Mouse (Mus musculus): Measurements from ENCODE around the gene Mob3a. TPM values are rescaled to one million over a fixed set of nuclear protein-coding genes. Genes with fewer than 3 reads are reported as not detected.
A peak's percentile ranks its signal among the peaks of the same experiment; 100 is the strongest.

Gene Mob3a
- total RNA-seq (2022) = 10 to 100 TPM; 12.0 to 17.6 (median 14.8) TPM

DNA sequence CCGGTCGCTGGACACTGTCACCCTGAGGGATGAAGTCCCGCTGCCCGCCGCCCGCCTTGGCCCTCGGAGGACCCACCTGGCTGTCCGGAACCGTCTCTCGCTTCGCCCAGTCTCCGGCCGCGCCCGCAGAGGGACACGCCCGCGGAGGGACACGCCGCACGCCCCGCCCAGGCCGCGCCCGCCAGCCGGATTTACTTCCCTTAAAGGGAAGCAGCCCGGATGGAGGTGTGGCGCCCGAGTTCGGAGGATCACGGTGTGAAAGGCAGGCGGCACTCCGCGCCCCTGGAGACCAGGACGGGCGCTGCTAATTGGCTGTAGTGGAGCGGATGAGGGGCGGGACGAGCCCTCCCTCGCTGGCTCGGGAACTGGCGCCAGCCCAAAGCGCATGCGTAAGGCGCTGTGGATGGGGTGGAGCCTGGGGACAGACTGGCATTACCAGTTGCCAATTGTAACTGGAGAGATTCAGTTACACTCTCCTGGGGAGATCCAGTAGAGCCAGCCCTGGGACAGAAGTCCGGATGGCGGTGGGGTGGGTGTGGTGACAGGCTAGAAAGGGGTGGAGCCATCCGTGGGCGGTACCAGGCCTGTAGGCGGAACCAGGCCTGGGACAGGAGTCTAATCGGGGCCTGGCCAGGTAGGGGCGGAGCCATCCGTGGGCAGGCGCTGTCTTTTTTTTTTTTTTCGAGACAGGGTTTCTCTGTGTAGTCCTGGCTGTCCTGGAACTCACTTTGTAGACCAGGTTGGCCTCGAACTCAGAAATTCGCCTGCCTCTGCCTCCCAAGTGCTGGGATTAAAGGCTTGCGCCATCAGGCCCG, at the start of gene Mob3a, which contains the start of gene Izumo4:
Gene Mob3a, minus strand, starts transcription at position 257 of the 815 bp plus-strand sequence.
Gene Izumo4, plus strand, starts transcription at position 464 of the 815 bp plus-strand sequence.
- peak; percentile 92 to 99 for DNase-seq (ENCODE audit: low spot score in 2 of 2)

DNA sequence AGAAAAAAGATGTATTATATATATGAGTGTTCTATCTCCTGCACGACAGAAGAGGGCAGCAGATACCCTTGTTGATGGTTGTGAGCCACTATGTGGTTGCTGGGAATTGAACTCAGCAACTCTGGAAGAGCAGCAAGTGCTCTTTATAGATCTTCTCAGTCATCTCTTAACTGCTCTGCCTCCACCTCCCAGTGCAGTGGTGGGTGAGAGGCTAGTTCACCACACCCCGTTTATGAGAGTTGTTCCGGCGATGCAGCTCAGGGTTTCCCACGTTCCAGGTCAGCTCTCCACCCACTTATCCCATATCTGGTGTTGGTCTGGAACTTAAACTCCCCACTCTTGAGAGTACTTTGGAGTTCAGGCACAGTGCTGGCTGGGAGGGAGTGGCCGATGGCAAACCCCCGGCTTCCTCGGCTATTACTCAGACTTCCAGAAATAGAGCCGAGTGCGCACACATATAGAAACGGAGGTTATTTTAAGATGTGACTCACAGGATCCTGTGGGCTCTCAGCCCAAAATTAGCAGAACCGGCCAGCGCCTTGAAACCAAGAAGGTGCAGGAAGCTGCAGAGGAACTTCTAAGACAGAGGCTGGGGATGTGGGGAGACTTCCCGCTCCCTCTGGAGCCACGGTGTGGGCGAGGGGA, 49.5 kb upstream of the Mob3a start:
- DNase-seq (ENCODE audit: low spot score in 2 of 2) = peak in 1 of 2 experiments; percentile 83

DNA sequence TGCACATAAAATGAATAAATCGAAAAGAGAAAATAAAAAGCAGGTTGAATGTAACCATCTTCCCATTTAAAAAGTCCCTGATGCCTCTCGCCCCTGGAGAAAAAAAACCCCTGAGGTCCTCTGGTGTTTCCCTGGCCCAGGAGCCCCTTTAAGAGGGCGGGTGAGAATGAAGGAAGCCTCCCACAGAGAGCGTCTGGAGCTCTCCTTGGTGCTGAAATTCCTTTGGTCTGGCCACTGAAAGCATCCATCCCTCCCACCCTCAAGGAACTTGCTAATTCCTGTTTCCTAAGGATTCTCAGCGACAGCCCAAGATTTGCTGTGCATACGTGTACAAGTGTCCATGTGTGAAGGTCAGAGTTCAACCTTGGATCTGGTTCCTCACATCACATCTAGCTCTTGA, 46.8 kb upstream of the Mob3a start:
- DNase-seq (ENCODE audit: low spot score in 2 of 2) = no peak

DNA sequence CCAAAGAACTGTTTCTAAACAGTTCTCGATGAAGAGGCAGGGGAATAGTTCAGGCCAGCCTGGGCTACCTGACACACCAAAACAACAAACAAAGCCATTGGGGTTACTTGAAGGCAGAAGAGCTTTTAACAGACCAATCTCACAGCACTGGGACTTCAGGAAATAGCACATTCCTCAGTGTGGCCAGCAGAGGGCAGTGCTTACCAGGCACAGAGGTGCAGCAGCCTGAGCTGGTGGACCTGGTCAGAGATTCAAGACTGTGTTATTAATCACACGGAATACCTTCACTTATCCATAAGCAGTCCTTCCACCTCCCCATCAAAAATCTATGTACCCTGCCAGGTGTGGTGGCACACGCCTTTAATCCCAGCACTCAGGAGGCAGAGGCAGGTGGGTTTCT, 45.6 kb upstream of the Mob3a start:
- peak; percentile 46 for DNase-seq (ENCODE audit: low spot score in 2 of 2)

DNA sequence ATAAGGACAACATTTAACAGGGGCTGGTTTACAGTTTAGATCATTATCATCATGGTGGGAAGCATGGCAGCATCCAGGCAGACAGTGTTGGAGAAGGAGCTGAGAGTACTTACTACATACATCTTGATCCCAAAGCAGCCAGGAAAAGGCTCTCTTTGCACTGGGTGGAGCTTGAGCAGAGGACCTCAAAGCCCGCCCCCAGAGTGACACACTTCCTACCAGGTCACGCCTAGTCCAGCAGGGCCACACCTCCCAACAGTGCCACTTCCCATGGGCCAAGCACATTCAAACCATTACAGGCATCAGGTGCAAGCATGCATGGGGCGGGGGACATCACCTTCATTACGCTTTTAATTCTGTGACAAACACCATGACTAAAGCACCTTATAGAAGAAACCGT, 42.5 kb upstream of the Mob3a start:
- DNase-seq (ENCODE audit: low spot score in 2 of 2) = no peak

DNA sequence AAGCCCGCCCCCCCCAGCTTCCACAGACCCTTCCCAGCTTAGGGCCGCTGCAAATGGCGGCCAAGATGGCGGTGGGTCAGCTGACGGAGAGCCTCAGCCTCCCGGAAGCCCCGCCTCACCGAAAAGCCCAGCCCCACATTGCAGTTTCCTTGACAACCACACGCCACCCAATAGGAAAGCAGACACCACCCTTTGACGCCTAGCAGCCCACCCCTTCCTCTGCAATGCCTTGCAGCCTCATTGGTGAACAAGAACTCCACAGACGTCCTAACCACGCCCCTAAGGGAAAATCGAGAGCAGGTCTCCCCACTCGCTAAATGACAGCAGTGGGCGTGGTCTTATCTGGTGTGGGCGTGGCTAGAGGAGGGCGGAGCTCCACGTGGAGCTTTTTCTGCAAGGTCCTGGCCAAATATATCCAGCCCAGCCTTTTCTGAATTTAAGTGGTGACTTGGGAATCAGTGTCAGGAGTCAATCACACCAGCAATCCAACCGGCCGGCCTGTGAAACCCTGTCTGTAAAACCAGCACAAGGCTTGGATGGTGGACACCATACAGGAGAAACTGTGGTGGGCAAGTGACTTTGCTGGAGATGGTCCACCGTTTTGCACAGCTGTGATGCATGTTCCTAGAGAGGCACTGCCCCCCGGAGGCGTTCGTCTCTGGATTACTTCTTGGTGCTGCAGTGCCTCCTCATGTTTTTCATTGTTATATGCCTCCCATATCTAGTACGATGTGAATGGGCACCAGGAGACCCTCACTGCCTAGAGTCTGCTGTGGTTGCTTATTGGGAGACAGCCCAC, 40.6 kb upstream of the Mob3a start, which contains the start of gene Ap3d1:
Gene Ap3d1, minus strand, starts transcription at position 85 of the 799 bp plus-strand sequence.
- DNase-seq (ENCODE audit: low spot score in 2 of 2) = peak; percentile 92 to 100

DNA sequence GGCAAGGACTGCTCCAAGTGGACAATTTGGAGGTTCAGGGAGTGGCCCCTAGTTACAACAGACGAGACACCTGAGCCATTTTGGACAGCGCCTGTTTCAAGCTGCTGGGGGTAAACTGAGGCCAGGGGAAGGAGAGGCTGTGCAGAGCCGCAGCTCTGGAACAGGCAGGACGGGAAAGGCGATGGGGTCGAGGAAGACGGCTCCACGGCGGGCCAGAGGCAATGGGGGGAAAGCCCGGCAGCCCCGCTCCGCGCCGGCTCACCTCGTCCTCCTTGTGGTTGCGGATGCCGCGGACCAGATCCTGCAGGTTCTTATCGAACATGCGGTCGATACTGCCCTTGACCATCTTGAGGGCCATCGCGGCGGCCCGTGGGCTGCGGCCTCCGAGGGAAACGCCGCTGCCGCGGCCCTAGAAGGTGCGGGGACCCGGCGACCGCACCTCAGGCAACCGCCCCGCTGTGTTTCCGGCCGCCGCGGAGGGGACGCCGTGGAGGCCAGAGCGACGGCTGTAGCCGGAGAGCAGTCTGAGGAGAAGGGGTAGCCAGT, 39.9 kb upstream of the Mob3a start:
- DNase-seq (ENCODE audit: low spot score in 2 of 2) = no peak

DNA sequence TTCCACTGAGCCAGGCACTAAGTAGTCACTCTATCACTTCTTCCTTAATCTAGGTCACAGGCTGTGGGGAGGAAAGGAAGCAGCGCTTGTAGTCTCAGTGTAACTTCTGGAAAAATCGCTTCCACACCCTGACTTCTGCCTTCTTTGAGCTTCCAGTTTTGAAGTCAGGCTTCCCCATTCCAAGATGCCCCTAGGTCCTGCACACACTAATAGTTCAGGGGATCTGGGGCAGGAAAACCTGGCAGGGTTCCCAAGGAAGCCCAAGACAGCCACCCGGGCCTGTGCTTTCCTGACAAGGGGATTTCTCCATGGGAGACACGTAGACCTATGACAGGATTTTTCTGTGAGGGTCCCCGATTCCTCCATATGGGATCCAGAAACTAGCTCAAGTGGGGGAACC, 39.4 kb upstream of the Mob3a start:
- no peak for DNase-seq (ENCODE audit: low spot score in 2 of 2)

DNA sequence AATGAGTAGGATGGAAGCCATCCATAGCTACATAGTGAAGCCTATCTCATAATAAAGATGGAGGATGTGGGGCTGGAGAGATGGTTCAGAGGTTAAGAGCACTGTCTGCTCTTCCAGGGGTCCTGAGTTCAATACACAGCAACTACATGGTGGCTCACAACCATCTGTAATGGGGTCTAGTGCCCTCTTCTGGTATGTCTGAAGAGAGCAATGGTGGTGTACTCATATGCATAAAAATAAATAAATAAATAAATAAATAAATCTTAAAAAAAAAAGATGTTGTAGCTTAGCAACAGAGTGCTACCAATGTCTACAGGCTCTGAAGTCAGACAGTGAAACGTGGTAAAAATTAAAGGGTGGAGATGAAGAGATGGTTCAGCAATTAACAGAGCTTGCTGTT, 36.9 kb upstream of the Mob3a start:
- DNase-seq (ENCODE audit: low spot score in 2 of 2) = no peak

DNA sequence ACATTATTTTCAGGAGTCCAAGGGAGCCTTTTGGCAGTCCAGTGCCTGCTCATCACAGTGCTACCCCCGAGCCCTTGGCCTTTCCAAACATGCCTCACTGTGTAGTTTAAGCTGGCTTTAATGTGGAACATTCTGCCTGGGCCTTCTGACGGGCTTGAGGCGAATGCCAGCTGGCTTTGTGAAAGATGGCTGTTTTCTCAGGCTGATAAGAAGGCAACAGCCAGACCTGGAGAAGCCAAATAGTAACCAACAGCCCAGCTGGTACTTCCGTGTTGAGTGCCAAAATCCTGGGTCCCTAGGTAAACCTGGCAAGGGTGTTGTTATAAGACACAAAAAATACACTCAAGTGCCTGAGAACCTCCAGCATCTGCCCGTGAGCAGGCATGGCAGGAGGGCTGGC, 35.0 kb upstream of the Mob3a start:
- no peak for DNase-seq (ENCODE audit: low spot score in 2 of 2)

DNA sequence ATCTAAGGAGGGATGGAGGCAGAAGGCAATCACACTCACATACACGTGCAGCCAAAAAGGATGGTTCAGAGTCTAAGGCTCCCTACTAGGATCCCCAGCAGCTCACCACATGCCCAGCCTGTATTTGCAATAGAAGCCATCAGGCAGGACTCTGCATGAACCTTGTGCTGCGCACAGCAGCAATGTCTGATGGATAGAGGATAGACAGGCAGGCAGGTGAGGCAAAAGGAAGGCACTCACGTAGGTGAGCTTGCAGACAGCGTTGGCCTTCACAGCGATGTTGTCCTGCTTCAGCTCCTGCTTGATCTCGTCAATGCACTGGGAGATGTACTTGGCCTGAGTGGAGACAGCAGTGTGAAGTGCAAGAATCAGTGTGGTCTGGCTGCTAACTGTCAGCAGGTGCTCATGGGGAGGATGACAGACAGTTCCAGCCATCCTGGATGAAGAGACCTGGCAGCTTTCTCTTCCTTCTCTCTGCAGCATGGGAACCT, 30.9 kb upstream of the Mob3a start:
- no peak for DNase-seq (ENCODE audit: low spot score in 2 of 2)

DNA sequence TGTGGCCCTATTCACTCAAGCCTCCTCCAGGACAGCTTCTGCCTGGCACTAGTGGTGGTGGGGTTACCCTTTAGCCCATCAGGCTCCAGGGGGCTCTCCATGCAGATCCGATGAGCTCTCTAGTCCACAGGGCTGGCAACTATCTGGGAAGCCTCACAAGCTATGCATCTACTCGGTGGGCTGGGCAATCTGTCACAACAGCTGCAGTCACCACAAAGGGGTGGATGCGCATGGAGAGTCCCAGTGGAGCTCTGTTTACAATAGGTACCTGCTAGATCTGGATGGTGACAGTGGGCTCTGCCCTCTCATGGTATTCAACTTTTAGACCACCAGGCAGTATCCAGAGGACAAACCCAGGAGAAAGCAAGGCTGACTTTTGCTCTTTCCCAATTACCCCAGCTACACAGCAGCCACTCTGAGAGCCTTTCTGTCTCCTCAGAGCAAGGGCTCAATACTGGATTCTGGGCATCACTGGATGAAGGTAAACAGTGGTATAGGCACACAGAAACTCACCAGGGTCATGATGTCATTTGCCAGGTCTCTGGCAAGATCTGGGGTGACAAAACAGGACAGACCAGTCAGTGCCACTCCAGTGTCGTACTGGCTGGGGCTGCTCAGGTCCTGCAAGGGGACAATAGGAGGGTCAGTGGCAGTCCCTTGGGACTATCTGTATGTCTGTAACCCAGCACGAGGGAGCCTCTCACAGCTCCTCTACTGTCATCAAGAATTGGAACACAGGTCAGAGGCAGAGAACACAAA, 25.8 kb upstream of the Mob3a start:
- no peak for DNase-seq (ENCODE audit: low spot score in 2 of 2)

DNA sequence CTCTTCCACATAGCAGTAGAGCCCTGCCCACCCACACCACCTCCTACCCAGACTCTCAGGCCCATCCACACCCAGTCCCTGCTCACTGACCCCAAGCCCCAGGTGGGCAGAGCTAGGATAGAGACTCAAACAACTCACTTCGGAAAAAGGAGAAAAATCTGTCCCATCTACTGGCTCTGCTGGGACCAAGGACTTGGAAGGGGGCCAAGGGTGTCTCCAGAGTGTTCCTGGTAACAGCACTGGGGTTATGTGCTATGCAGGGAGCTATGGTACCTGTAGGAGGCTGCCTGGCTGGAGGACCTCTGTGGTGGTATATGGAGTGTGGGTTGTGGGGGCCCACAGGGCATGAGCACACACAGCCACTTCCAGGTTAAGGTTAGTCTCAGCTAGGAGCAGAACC, 15.5 kb upstream of the Mob3a start:
- no peak for DNase-seq (ENCODE audit: low spot score in 2 of 2)

DNA sequence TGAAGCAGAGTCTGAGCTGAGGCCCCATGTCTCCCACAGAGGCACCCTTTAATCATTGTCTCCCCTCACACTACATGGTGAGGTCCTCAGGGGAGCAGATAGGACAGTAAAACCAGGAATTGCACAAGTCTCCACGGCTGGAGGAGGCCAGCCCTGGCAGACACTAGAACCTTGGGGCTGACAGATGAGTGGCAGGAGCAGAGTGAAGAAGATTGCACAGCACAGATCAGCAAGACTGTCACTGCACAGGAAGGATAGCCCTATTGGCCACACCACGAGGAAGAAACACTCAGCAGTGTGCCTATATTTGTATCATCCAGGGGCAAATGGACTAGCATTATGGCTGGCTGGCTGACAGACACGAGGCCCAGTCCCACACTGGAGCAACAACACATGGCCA, 9.1 kb upstream of the Mob3a start:
- no peak for DNase-seq (ENCODE audit: low spot score in 2 of 2)

DNA sequence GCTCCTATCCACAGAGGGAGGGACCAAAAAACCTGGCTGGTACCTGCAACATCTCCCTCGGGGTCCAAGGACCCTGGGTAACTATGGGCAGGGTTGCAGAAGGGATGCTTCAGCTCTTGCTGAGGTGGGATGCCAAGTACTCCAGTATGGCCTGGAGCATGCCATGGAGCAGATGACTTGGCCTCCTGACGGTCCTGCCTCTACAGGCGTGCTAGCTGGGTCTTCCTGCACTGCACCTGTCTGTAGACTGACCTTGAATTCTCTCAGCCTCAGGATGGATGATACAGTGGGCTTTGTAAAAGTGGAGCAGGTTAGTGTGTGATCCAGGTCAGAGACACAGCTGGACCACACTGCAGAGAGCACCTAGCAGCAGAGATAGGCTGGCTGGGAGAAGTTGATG, 3.7 kb upstream of the Mob3a start:
- DNase-seq (ENCODE audit: low spot score in 2 of 2) = no peak

DNA sequence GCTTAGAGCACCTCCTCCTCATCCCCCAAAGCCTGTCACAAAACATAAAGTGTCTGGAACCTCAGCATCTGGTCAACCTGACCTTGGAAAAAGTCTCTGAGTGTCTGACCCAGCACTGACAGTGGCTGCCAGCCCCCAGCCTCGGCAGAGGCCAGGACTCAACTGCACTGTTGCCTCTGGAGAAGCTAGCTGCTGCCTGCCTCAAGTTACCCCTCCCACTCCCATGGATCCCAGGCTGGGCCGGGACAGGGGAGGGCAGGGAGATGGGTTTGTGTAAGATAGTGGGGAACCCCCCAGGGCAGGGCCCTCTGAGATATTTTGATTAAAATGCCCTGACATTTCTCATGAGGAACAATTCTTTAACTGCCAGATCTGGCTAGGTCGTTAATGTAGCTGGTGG, 3.3 kb upstream of the Mob3a start:
- DNase-seq (ENCODE audit: low spot score in 2 of 2) = no peak

DNA sequence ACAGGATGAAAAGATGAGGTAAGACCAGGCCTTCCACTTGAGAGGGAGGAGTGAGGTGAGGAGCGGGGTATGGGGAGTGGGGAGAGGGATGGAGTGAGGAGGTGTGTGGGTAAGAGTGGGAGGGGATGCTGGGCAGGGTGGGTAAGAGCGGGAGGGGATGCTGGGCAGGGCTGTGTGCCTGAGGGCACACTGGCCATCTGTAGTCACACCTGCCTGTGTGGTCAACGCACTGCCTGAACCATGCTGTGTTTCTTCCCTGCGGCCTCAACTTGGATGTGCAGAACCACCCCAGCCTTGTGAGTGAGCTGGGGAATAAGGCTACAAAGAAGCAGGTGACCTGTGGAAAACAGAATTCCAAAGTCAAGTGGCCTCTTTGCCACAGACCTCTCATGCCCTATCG, 2.6 kb upstream of the Mob3a start:
- no peak for DNase-seq (ENCODE audit: low spot score in 2 of 2)

DNA sequence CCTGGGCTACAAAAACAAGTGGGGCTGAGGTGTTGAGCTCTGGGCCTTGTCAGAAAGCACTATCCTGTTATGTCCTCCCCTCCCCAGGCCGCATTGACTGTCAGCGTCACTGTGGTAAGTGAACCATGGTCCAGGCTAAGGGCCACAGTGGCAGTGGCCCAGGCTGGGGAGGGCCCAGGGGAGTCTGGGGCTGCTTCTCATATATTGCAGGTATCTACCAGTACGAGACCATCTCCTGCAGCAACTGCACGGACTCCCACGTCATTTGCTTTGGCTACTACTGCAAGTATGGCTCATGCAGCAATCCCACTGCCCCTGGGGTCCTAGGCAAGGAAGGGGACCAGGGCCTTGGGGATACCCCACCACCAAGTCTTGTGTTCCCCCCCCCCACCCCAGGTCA, 1.9 kb upstream of the Mob3a start:
- DNase-seq (ENCODE audit: low spot score in 2 of 2) = no peak

DNA sequence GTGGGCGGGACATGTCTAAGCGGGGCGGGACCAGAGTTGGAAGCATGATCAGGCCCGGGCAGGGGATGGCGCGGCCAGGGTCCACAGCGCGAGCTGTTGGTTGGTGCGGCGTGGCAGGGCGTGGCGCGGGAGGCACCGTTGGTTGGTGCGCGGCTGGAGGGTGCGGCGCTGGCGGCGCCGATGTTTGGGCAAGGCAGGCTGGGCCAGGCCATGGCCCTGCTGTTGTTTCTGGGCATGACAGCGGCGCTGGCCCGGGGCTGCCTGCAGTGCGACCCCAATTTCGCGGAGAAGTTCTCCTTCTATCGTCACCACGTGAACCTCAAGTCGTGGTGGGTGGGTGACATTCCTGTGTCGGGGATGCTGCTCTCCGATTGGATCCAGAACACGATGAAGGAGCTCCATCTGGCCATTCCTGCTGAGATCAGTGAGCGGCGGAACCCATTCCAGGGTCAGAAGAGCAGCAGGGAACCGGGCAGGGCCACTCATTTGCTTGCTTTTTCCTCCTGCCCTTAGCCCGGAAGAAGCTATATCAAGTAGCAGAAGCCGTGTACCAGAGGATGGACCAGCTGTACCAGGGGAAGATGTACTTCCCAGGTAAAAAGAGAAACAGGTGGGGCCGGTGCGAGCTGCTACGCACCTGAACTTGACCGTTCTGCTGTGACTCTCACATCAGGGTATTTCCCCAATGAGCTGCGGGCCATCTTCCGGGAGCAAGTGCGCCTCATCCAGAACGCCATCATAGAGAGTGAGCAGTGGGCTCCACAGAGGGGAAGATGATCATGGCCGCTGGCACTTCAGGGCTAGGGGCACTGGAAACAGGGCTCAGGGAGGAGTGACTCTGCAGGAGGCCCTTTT, 986 bp upstream of the Mob3a start:
- peak; percentile 87 to 96 for DNase-seq (ENCODE audit: low spot score in 2 of 2)

DNA sequence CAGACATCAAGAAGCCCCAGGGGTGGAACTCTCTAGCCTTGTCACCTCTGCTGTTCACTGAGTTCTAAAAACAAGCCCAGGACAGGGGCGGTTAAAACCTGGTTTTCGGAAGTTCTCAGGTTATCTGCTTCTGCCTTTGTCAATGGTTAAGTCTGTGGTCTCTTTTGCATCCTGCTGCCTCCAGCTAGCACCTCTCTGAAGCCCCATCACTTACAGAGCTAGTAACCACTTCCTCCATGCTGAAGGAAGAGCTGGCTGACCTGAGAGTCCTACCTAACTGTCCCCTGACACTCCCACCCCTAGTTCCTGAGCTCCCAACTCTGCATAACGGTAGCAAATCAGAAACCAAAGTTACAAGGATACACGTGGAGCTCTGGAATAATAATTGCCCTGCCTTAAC, 1.0 kb downstream of the Mob3a start:
- no peak for DNase-seq (ENCODE audit: low spot score in 2 of 2)

Data from left cerebral cortex, adult 8-10 months (tissue).